Mouse (Mus musculus) liver, embryonic 12.5 days (tissue): ENCODE results near the gene Ifna9. TPM values are rescaled to one million over a fixed set of nuclear protein-coding genes. Genes with fewer than 3 reads are reported as not detected.

Experiments used
- polyA plus RNA-seq: library from polyadenylated mRNA; unstranded; fragments of >200 nt; fragmentation: Nextera tagmentation; extraction: Ambion mirVana; gene quantifications from 2 replicates; pipeline ENCODE4 v1.2.1, GENCODE M21; 2016

The Ifna9 gene
- polyA plus RNA-seq, 1 experiment from 2014 or later = not detected

Other genes with a start within 250 kb of the Ifna9 start
- 4.8 and 5.5 TPM in 2 replicates for gene Hacd4, start 153.5 kb downstream of the Ifna9 start, polyA plus RNA-seq
- not detected in 2 replicates for gene Ifnb1, start 69.6 kb downstream of the Ifna9 start, polyA plus RNA-seq
- not detected in 2 replicates for gene Ifna15, start 34.1 kb downstream of the Ifna9 start, polyA plus RNA-seq
- gene Ifna14, start 20.6 kb downstream of the Ifna9 start, polyA plus RNA-seq = not detected in 2 replicates
- not detected in 2 replicates for gene Ifna12, start 11.0 kb upstream of the Ifna9 start, polyA plus RNA-seq
- gene C87499, start 42.0 kb upstream of the Ifna9 start, polyA plus RNA-seq = not detected in 2 replicates
- gene Ifna13, start 52.1 kb upstream of the Ifna9 start, polyA plus RNA-seq = not detected in 2 replicates
- not detected in 2 replicates for gene Ifna16, start 84.5 kb upstream of the Ifna9 start, polyA plus RNA-seq
- not detected in 2 replicates for gene Ifna2, start 91.5 kb upstream of the Ifna9 start, polyA plus RNA-seq
- gene Ifnab, start 99.0 kb upstream of the Ifna9 start, polyA plus RNA-seq = not detected in 2 replicates
- gene Gm26566, start 129.4 kb upstream of the Ifna9 start, polyA plus RNA-seq = 0.29 and 0.43 TPM in 2 replicates
- 38.0 and 38.7 TPM in 2 replicates for gene Klhl9, start 130.1 kb upstream of the Ifna9 start, polyA plus RNA-seq
- not detected in 2 replicates for gene Gm13271, start 162.5 kb upstream of the Ifna9 start, polyA plus RNA-seq
- gene Gm13283, start 167.7 kb upstream of the Ifna9 start, polyA plus RNA-seq = not detected in 2 replicates
- gene Gm13290, start 181.4 kb upstream of the Ifna9 start, polyA plus RNA-seq = not detected in 2 replicates
- not detected in 2 replicates for gene Gm13289, start 184.5 kb upstream of the Ifna9 start, polyA plus RNA-seq
- gene Gm13272, start 187.5 kb upstream of the Ifna9 start, polyA plus RNA-seq = not detected in 2 replicates
- not detected in 2 replicates for gene Ifnz, start 189.7 kb upstream of the Ifna9 start, polyA plus RNA-seq
- gene Gm13276, start 193.3 kb upstream of the Ifna9 start, polyA plus RNA-seq = not detected in 2 replicates
- gene Gm13277, start 196.2 kb upstream of the Ifna9 start, polyA plus RNA-seq = not detected in 2 replicates
- not detected in 2 replicates for gene Gm13278, start 199.2 kb upstream of the Ifna9 start, polyA plus RNA-seq
- gene Gm13275, start 202.1 kb upstream of the Ifna9 start, polyA plus RNA-seq = not detected in 2 replicates
- gene Gm13279, start 205.0 kb upstream of the Ifna9 start, polyA plus RNA-seq = not detected in 2 replicates
- 0.13 and 0.22 TPM in 2 replicates for gene Gm13285, start 207.3 kb upstream of the Ifna9 start, polyA plus RNA-seq
- not detected in 2 replicates for gene Gm13287, start 210.9 kb upstream of the Ifna9 start, polyA plus RNA-seq
- gene Gm13288, start 213.1 kb upstream of the Ifna9 start, polyA plus RNA-seq = not detected in 2 replicates
- gene Ifna7, start 223.8 kb upstream of the Ifna9 start, polyA plus RNA-seq = not detected in 2 replicates
- gene Ifna11, start 227.6 kb upstream of the Ifna9 start, polyA plus RNA-seq = not detected in 2 replicates
- not detected in 2 replicates for gene Ifna6, start 235.0 kb upstream of the Ifna9 start, polyA plus RNA-seq
- not detected in 2 replicates for gene Ifna5, start 243.1 kb upstream of the Ifna9 start, polyA plus RNA-seq
- not detected in 2 replicates for gene Ifna4, start 249.5 kb upstream of the Ifna9 start, polyA plus RNA-seq